Mouse (Mus musculus) kidney, adult 10 weeks (tissue): ENCODE data around the gene Acss2. TPM values are rescaled to one million over a fixed set of nuclear protein-coding genes. Genes with fewer than 3 reads are reported as not detected.

Experiments used
- polyA plus RNA-seq: library from polyadenylated mRNA; stranded (reverse); fragments of 350-450 nt; fragmentation: Illumina TruSeq; extraction: RNeasy Lipid Tissue Mini Kit (QIAGEN cat#74804); gene quantifications from one replicate; pipeline ENCODE4 v1.2.3, GENCODE M21; 2014; ENCODE audit warnings: low read depth, low replicate concordance

Gene Acss2
- 73.7 TPM for polyA plus RNA-seq

DNA sequence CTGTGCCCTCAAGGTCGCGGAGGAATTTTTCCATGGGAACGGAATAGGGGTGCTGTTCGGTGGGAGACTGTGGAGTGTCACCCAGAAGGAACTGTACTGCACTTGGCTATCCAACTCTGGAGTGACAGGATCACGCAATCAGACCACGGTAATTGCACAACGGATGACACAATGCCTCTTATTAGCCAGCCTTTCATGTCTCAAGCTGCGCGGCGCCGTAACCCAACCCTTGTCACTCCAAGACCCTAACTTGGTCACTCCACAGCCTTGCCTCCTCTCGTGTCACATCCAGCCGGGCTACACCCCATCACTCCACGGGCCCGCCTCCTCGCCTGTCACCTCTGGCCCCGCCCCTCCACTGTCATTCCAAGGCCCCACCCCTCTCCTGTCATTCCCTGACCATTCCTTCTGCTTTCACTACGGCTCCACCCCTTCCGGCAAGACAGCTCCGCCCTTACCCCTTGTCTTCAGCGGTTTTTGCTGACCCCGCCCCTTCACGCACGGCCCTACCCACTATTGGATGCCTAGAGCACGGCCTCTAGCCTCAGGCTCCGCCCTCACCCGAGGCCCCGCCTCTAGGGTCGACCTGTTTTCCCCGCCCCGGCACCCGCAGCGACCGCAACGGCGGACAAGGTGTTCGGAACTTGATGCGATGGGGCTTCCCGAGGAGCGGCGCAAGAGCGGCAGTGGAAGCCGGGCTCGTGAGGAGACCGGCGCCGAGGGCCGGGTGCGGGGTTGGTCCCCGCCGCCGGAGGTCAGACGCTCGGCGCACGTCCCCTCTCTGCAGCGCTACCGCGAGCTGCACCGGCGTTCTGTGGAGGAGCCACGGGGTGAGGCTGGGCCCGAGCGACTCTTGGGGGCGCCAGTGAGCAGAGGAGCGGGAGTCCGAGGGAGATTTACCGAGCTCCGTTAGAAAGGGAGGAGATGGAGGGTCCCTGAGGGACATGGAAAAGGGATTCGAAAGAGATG, at the start of gene Acss2, which contains the start of gene Ggt7:
Acss2 (plus strand) TSS at position 494 of the 969 bp plus-strand sequence.
Ggt7 (minus strand) TSS at position 783 of the 969 bp plus-strand sequence.

DNA sequence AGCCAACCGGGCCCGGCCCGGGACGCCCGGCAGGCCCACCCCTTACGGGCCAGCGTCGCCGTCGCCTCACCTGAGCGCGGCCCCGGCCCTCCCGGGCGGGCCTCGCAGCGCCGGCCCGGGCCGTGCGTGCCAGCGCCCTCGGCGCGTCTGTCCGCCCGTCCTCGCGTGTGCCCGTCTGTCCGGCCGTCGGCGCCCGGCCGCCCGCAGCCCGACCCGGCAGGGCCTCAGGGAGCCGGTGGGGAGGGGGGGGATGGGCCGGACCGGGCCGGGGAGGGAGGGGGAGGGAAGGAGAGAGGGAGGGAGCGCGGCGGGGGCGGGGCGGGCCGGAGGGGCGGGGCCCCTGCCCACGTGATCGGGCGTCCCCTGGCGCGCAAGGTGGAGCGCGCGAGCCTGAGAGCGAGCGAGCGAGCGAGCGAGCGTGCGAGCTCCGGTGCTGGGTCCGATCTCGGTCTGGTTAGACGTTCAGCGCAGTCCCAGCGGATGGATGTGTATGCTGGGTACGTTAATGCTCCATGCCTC, 44.1 kb upstream of the Acss2 start, which contains the start of gene Ncoa6:
Ncoa6 (minus strand) TSS at position 325 of the 519 bp plus-strand sequence.

DNA sequence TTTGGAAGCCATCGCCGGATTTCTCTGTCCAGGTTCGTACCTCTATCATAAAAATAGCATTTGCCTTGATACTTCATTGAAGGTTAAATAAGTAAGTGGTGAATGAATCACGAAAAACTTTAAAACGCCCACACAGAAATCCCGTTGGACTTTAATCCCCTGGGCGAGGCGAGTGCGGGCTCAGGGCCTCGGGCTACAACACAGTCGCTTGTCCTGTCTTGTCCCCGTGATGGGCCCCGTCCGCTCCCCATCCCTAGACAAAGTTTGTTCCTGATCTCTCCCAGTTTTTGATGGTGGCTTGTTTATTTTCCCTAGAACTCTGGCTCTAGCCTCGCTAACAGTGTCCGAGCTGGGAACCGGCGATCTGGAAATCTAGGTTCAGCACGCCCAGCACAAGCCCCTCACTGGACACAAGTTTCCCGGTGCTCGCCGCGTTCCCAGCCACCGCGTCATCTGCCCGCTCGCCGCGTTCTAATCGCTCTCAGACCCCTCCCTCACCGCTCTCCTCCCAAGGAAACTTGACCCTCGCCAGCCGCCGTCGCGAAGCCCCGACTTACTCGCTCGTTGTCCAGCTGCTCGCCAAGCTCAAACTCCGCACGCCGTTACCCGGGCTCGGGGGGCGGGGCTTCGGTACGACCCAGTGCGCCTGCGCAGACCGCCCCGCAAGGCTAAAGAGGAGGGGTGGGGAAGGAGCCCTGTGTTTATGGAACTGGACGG, 74.5 kb downstream of the Acss2 start, which contains the start of gene Gss:
Gss (minus strand) TSS at position 674 of the 717 bp plus-strand sequence.

DNA sequence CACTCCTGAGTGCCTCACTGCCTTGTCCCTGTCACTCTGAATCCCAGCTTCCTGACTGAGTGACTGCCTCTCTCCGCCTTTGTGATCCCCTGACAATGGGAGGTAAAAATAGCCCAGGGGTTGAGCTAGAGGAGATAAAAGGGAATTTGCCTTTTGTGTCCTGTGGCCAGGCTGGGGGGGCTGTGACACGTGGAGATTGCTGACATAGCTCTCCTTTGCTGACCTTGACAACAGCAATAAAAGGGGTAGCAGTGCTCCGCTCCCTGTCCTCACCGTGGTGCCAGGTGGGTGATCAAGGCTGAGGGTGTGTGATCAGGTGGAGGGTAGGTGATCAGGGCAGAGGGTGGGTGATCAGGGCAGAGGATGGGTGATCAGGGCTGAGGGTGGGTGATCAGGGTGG, 93.2 kb downstream of the Acss2 start, which contains the start of gene Myh7b:
Myh7b (plus strand) TSS at position 235 of the 400 bp plus-strand sequence.

Other genes starting within 250 kb of the Acss2 start
- 0.61 TPM for gene Map1lc3a, start 241.7 kb upstream of the Acss2 start, polyA plus RNA-seq
- gene Pigu, start 160.5 kb upstream of the Acss2 start, polyA plus RNA-seq: 51.5 TPM
- 153 TPM for gene Trp53inp2, start 136.9 kb upstream of the Acss2 start, polyA plus RNA-seq
- 31.2 TPM for gene Ncoa6, start 44.1 kb upstream of the Acss2 start, polyA plus RNA-seq
- gene Ggt7, start 289 bp downstream of the Acss2 start, polyA plus RNA-seq: not detected
- gene Gss, start 74.9 kb downstream of the Acss2 start, polyA plus RNA-seq: 31.7 TPM
- gene Myh7b, start 93.3 kb downstream of the Acss2 start, polyA plus RNA-seq: not detected
- 81.1 TPM for gene Trpc4ap, start 174.4 kb downstream of the Acss2 start, polyA plus RNA-seq
- gene Edem2, start 211.5 kb downstream of the Acss2 start, polyA plus RNA-seq: 9.0 TPM
- gene Gm17581, start 217.9 kb downstream of the Acss2 start, polyA plus RNA-seq: not detected
- gene Procr, start 233.2 kb downstream of the Acss2 start, polyA plus RNA-seq: 1.3 TPM